Mouse (Mus musculus): Measurements from ENCODE around the gene Gm12166. TPM values are rescaled to one million over a fixed set of nuclear protein-coding genes. Genes with fewer than 3 reads are reported as not detected.
"Not testable (repeated sequence)": the region's sequence is repeated elsewhere in the genome, so short reads cannot be mapped to it uniquely, and the experiment has no call there.

Gene Gm12166
- 20.6 and 22.5 TPM in 2 replicates for polyA plus RNA-seq (2012; rRNA removed)

- DNase-seq (ENCODE audit: low read depth, low spot score): not testable (repeated sequence)
- 40% methylated on average over 19 of the region's 19 CpGs for WGBS
Measured at GRCm38 (mm10) chr11:46052105-46052659, at the start of gene Gm12166. Gene Gm12166, minus strand, starts transcription at chr11:46052321.

GRCm38 (mm10) chr11:46097062-46097461 lies 44.9 kb upstream of the Gm12166 start:
- 76% methylated on average over 3 of the region's 3 CpGs for WGBS
- no peak for DNase-seq (ENCODE audit: low read depth, low spot score)

- WGBS: 71% methylated on average over 6 of the region's 6 CpGs
- no peak for DNase-seq (ENCODE audit: low read depth, low spot score)
Measured at GRCm38 (mm10) chr11:46096265-46096649, 44.1 kb upstream of the Gm12166 start.

- WGBS: 64% methylated on average over 9 of the region's 9 CpGs
- no peak for DNase-seq (ENCODE audit: low read depth, low spot score)
Measured at GRCm38 (mm10) chr11:46095477-46096264, 43.5 kb upstream of the Gm12166 start.

- WGBS: 63% methylated on average over 4 of the region's 4 CpGs
Measured at GRCm38 (mm10) chr11:46092121-46092520, 40.0 kb upstream of the Gm12166 start.

GRCm38 (mm10) chr11:46090951-46091667 lies 39.0 kb upstream of the Gm12166 start:
- 61% methylated on average over 10 of the region's 10 CpGs for WGBS
- no peak for DNase-seq (ENCODE audit: low read depth, low spot score)

More at GRCm38 (mm10) chr11:46092121-46092520, 40.0 kb upstream of the Gm12166 start:
- no peak for DNase-seq (ENCODE audit: low read depth, low spot score)

GRCm38 (mm10) chr11:46090036-46090725 lies 38.1 kb upstream of the Gm12166 start:
- 75% methylated on average over 10 of the region's 10 CpGs for WGBS
- DNase-seq (ENCODE audit: low read depth, low spot score): no peak

GRCm38 (mm10) chr11:46089081-46089713 lies 37.1 kb upstream of the Gm12166 start:
- WGBS: 74% methylated on average over 4 of the region's 4 CpGs
- no peak for DNase-seq (ENCODE audit: low read depth, low spot score)

GRCm38 (mm10) chr11:46086446-46086845 lies 34.3 kb upstream of the Gm12166 start:
- DNase-seq (ENCODE audit: low read depth, low spot score): no peak
- WGBS: 82% methylated on average over 3 of the region's 3 CpGs

- WGBS: 67% methylated on average over 10 of the region's 10 CpGs
- no peak for DNase-seq (ENCODE audit: low read depth, low spot score)
Measured at GRCm38 (mm10) chr11:46085398-46086163, 33.5 kb upstream of the Gm12166 start.

- no peak for DNase-seq (ENCODE audit: low read depth, low spot score)
- WGBS: 63% methylated on average over 3 of the region's 3 CpGs
Measured at GRCm38 (mm10) chr11:46084568-46084967, 32.4 kb upstream of the Gm12166 start.

- DNase-seq (ENCODE audit: low read depth, low spot score): no peak
- WGBS: 74% methylated on average over 11 of the region's 11 CpGs
Measured at GRCm38 (mm10) chr11:46083835-46084444, 31.8 kb upstream of the Gm12166 start.

GRCm38 (mm10) chr11:46083405-46083804 lies 31.3 kb upstream of the Gm12166 start:
- DNase-seq (ENCODE audit: low read depth, low spot score): no peak
- WGBS: 59% methylated on average over 3 of the region's 3 CpGs

GRCm38 (mm10) chr11:46081075-46081474 lies 29.0 kb upstream of the Gm12166 start:
- WGBS: 80% methylated on average over 2 of the region's 2 CpGs
- no peak for DNase-seq (ENCODE audit: low read depth, low spot score)

- no peak for DNase-seq (ENCODE audit: low read depth, low spot score)
- 79% methylated on average over 7 of the region's 7 CpGs for WGBS
Measured at GRCm38 (mm10) chr11:46077732-46078375, 25.7 kb upstream of the Gm12166 start.

- 75% methylated on average over 5 of the region's 5 CpGs for WGBS
- DNase-seq (ENCODE audit: low read depth, low spot score): no peak
Measured at GRCm38 (mm10) chr11:46077304-46077703, 25.2 kb upstream of the Gm12166 start.

- WGBS: 82% methylated on average over 11 of the region's 11 CpGs
- DNase-seq (ENCODE audit: low read depth, low spot score): no peak
Measured at GRCm38 (mm10) chr11:46076442-46077158, 24.5 kb upstream of the Gm12166 start.

Measured in large intestine, adult 2 months (tissue).